Mouse (Mus musculus) embryonic facial prominence, embryonic 12.5 days (tissue): ENCODE measurements around the gene Pcdh19. TPM values are rescaled to one million over a fixed set of nuclear protein-coding genes. Genes with fewer than 3 reads are reported as not detected.

ENCODE experiments used
- ATAC-seq: fragments of 200-750 bp; cut with Nextera tagmentation; 2 replicates; pipeline ENCODE4 v1.8.0; 2017; ENCODE audit not compliant: insufficient number of reproducible peaks, insufficient read depth, low FRiP score, low TSS enrichment
- H3K27ac ChIP-seq: fragments of 300-500 bp; sonication (generic); 2 replicates; pipeline ENCODE4 v1.5.1; 2016; ENCODE audit warnings: mild to moderate bottlenecking
- H3K27me3 ChIP-seq: fragments of 300-500 bp; sonication (generic); 2 replicates; pipeline ENCODE4 v1.6.1; 2016; ENCODE audit warnings: mild to moderate bottlenecking, moderate library complexity
- H3K36me3 ChIP-seq: fragments of 300-500 bp; sonication (generic); 2 replicates; pipeline ENCODE4 v1.6.1; 2016; ENCODE audit warnings: mild to moderate bottlenecking
- H3K4me1 ChIP-seq: fragments of 300-500 bp; sonication (generic); 2 replicates; pipeline ENCODE4 v1.6.1; 2016
- H3K4me2 ChIP-seq: fragments of 300-500 bp; sonication (generic); replicated peaks from 2 replicates; pipeline ENCODE4 v1.6.1; 2016; ENCODE audit warnings: mild to moderate bottlenecking, moderate library complexity
- H3K4me3 ChIP-seq: fragments of 300-500 bp; sonication (generic); 2 replicates; pipeline ENCODE4 v1.5.1; 2016; ENCODE audit warnings: mild to moderate bottlenecking
- H3K9ac ChIP-seq: fragments of 300-500 bp; sonication (generic); 2 replicates; pipeline ENCODE4 v1.6.1; 2016; ENCODE audit warnings: mild to moderate bottlenecking, moderate library complexity
- H3K9me3 ChIP-seq: fragments of 300-500 bp; sonication (generic); 2 replicates; pipeline ENCODE4 v1.6.1; 2016; ENCODE audit warnings: mild to moderate bottlenecking, moderate library complexity
- WGBS: fragments of 180-500 bp; shearing (Covaris S2); methylation state at CpG from one replicate; pipeline ENCODE4 v1.1.7; 2016; 5-methylcytosine and 5-hydroxymethylcytosine counted together
- polyA plus RNA-seq: library from polyadenylated mRNA; unstranded; fragments of >200 nt; fragmentation: Nextera tagmentation; extraction: Ambion mirVana; gene quantifications from 2 replicates; pipeline ENCODE4 v1.2.1, GENCODE M21; 2016

Pcdh19 gene
- polyA plus RNA-seq, 1 experiment from 2014 or later, result 8.4 TPM

- peak overlapping the region; percentile 13; the same call in 1 of the 2 replicates for H3K4me2 ChIP-seq
- H3K36me3 ChIP-seq, result no peaks in the 10 kb centered on the region
- peaks cover 4% of the 10 kb centered on the region; the same call in 1 of the 2 replicates for H3K4me1 ChIP-seq
- no peak overlapping the region for H3K9ac ChIP-seq
- H3K27ac ChIP-seq, result peak overlapping the region; percentile 17; the same call in 1 of the 2 replicates
- H3K9me3 ChIP-seq, result no peaks in the 10 kb centered on the region
- 0 out of 2 replicates have a peak, but pooled peaks have one; percentile 64 for ATAC-seq
- 49% methylated on average over 11 of the region's 11 CpGs for WGBS
- H3K4me3 ChIP-seq, result no peak overlapping the region
- H3K27me3 ChIP-seq, result peaks cover 5% of the 10 kb centered on the region; the same call in 1 of the 2 replicates
Observed at GRCm38 (mm10) chrX:133655876-133656538, 32.8 kb downstream of the Pcdh19 start.

GRCm38 (mm10) chrX:133655196-133655595 lies 33.6 kb downstream of the Pcdh19 start:
- Histone ChIP-seq H3K27me3 (peaks cover 5% of the 10 kb centered on the region; the same call in 1 of the 2 replicates), H3K4me2 (no peak overlapping the region)
- WGBS, result 27% methylated on average over 4 of the region's 4 CpGs

GRCm38 (mm10) chrX:133653071-133653470 lies 35.7 kb downstream of the Pcdh19 start:
- no peaks in the 10 kb centered on the region; the same call in 1 of the 2 replicates for H3K27me3 ChIP-seq
- WGBS, result 68% methylated on average over 3 of the region's 3 CpGs
- no peak for ATAC-seq

More at GRCm38 (mm10) chrX:133655196-133655595, 33.6 kb downstream of the Pcdh19 start:
- Histone ChIP-seq H3K27ac (no peak overlapping the region), H3K4me3 (no peak overlapping the region), H3K9ac (no peak overlapping the region), H3K9me3 (no peaks in the 10 kb centered on the region), H3K36me3 (no peaks in the 10 kb centered on the region), H3K4me1 (peaks cover 4% of the 10 kb centered on the region; the same call in 1 of the 2 replicates)
- no peak for ATAC-seq

GRCm38 (mm10) chrX:133650379-133650778 lies 38.4 kb downstream of the Pcdh19 start:
- peaks cover 4% of the 10 kb centered on the region; the same call in 1 of the 2 replicates for H3K27me3 ChIP-seq
- H3K4me3 ChIP-seq, result no peak overlapping the region
- H3K9me3 ChIP-seq, result no peaks in the 10 kb centered on the region
- ATAC-seq, result no peak
- H3K9ac ChIP-seq, result no peak overlapping the region
- H3K4me1 ChIP-seq, result no peaks in the 10 kb centered on the region
- H3K4me2 ChIP-seq, result no peak overlapping the region
- H3K36me3 ChIP-seq, result no peaks in the 10 kb centered on the region
- H3K27ac ChIP-seq, result no peak overlapping the region
- WGBS, result 50% methylated on average over 3 of the region's 3 CpGs

More at GRCm38 (mm10) chrX:133653071-133653470, 35.7 kb downstream of the Pcdh19 start:
- Histone ChIP-seq H3K9ac (no peak overlapping the region), H3K27ac (no peak overlapping the region), H3K4me1 (peaks cover 4% of the 10 kb centered on the region; the same call in 1 of the 2 replicates), H3K36me3 (no peaks in the 10 kb centered on the region), H3K4me3 (no peak overlapping the region), H3K9me3 (no peaks in the 10 kb centered on the region), H3K4me2 (no peak overlapping the region)

GRCm38 (mm10) chrX:133647809-133648208 lies 41.0 kb downstream of the Pcdh19 start:
- Histone ChIP-seq H3K4me2 (no peak overlapping the region), H3K4me3 (no peak overlapping the region), H3K4me1 (no peaks in the 10 kb centered on the region), H3K9ac (no peak overlapping the region), H3K27me3 (peaks cover 4% of the 10 kb centered on the region; the same call in 1 of the 2 replicates), H3K27ac (no peak overlapping the region), H3K36me3 (no peaks in the 10 kb centered on the region), H3K9me3 (no peaks in the 10 kb centered on the region)
- no peak for ATAC-seq
- 70% methylated on average over 2 of the region's 2 CpGs for WGBS

- no peak overlapping the region for H3K27ac ChIP-seq
- no peaks in the 10 kb centered on the region for H3K4me1 ChIP-seq
- H3K9ac ChIP-seq, result no peak overlapping the region
- ATAC-seq, result no peak
- no peak overlapping the region for H3K4me3 ChIP-seq
- no peaks in the 10 kb centered on the region for H3K36me3 ChIP-seq
- no peaks in the 10 kb centered on the region for H3K27me3 ChIP-seq
- no peak overlapping the region for H3K4me2 ChIP-seq
- H3K9me3 ChIP-seq, result no peaks in the 10 kb centered on the region
Observed at GRCm38 (mm10) chrX:133639445-133639844, 49.3 kb downstream of the Pcdh19 start.

- 78% methylated on average over 8 of the region's 8 CpGs for WGBS
- Histone ChIP-seq H3K9ac (no peak overlapping the region), H3K4me2 (no peak overlapping the region)
Observed at GRCm38 (mm10) chrX:133629538-133629937, 59.2 kb downstream of the Pcdh19 start.

GRCm38 (mm10) chrX:133618222-133618621 lies 70.6 kb downstream of the Pcdh19 start:
- Histone ChIP-seq H3K36me3 (no peaks in the 10 kb centered on the region), H3K4me1 (no peaks in the 10 kb centered on the region), H3K27me3 (no peaks in the 10 kb centered on the region), H3K27ac (no peak overlapping the region), H3K9me3 (no peaks in the 10 kb centered on the region), H3K4me2 (no peak overlapping the region), H3K9ac (no peak overlapping the region), H3K4me3 (no peak overlapping the region)
- no peak for ATAC-seq
- 31% methylated on average over 1 of the region's 1 CpGs for WGBS

More at GRCm38 (mm10) chrX:133629538-133629937, 59.2 kb downstream of the Pcdh19 start:
- no peak overlapping the region for H3K27ac ChIP-seq
- no peaks in the 10 kb centered on the region for H3K27me3 ChIP-seq
- no peak for ATAC-seq
- H3K36me3 ChIP-seq, result no peaks in the 10 kb centered on the region
- H3K9me3 ChIP-seq, result no peaks in the 10 kb centered on the region
- H3K4me1 ChIP-seq, result no peaks in the 10 kb centered on the region
- H3K4me3 ChIP-seq, result no peak overlapping the region

- H3K27ac ChIP-seq, result no peak overlapping the region
- H3K4me2 ChIP-seq, result no peak overlapping the region
- 33% methylated on average over 4 of the region's 4 CpGs for WGBS
- no peak overlapping the region for H3K9ac ChIP-seq
- H3K4me3 ChIP-seq, result no peak overlapping the region
- no peaks in the 10 kb centered on the region for H3K9me3 ChIP-seq
- no peaks in the 10 kb centered on the region for H3K4me1 ChIP-seq
- no peaks in the 10 kb centered on the region for H3K36me3 ChIP-seq
- 0 out of 2 replicates have a peak, but pooled peaks cover 3% of the 10 kb centered on the region for H3K27me3 ChIP-seq
- no peak for ATAC-seq
Observed at GRCm38 (mm10) chrX:133605828-133606227, 83.0 kb downstream of the Pcdh19 start.

- no peaks in the 10 kb centered on the region for H3K36me3 ChIP-seq
- H3K4me3 ChIP-seq, result no peak overlapping the region
- ATAC-seq, result 0 out of 2 replicates have a peak, but pooled peaks have one; percentile 72
- no peaks in the 10 kb centered on the region for H3K4me1 ChIP-seq
- H3K9ac ChIP-seq, result no peak overlapping the region
- 38% methylated on average over 4 of the region's 4 CpGs for WGBS
- H3K4me2 ChIP-seq, result no peak overlapping the region
- H3K27me3 ChIP-seq, result 0 out of 2 replicates have a peak, but pooled peaks cover 3% of the 10 kb centered on the region
- no peak overlapping the region for H3K27ac ChIP-seq
- no peaks in the 10 kb centered on the region for H3K9me3 ChIP-seq
Observed at GRCm38 (mm10) chrX:133604272-133604671, 84.5 kb downstream of the Pcdh19 start.

- Histone ChIP-seq H3K27ac (peak overlapping the region; percentile 50; the same call in 1 of the 2 replicates), H3K4me2 (no peak overlapping the region)
Observed at GRCm38 (mm10) chrX:133602068-133602467, 86.7 kb downstream of the Pcdh19 start.

GRCm38 (mm10) chrX:133601658-133602057 lies 87.1 kb downstream of the Pcdh19 start:
- Histone ChIP-seq H3K27me3 (0 out of 2 replicates have a peak, but pooled peaks cover 3% of the 10 kb centered on the region), H3K36me3 (no peaks in the 10 kb centered on the region), H3K4me1 (no peaks in the 10 kb centered on the region), H3K9ac (no peak overlapping the region), H3K4me2 (no peak overlapping the region), H3K9me3 (no peaks in the 10 kb centered on the region), H3K4me3 (no peak overlapping the region), H3K27ac (no peak overlapping the region)
- 41% methylated on average over 1 of the region's 1 CpGs for WGBS
- no peak for ATAC-seq

More at GRCm38 (mm10) chrX:133602068-133602467, 86.7 kb downstream of the Pcdh19 start:
- Histone ChIP-seq H3K4me1 (no peaks in the 10 kb centered on the region), H3K36me3 (no peaks in the 10 kb centered on the region), H3K4me3 (no peak overlapping the region), H3K27me3 (0 out of 2 replicates have a peak, but pooled peaks cover 3% of the 10 kb centered on the region), H3K9ac (no peak overlapping the region), H3K9me3 (no peaks in the 10 kb centered on the region)
- 62% methylated on average over 2 of the region's 2 CpGs for whole genome bisulfite sequencing
- no peak for ATAC-seq
